Mouse (Mus musculus) limb, embryonic 15.5 days (tissue): ENCODE data around the gene Klrc1. TPM values are rescaled to one million over a fixed set of nuclear protein-coding genes. Genes with fewer than 3 reads are reported as not detected.
"Not testable (repeated sequence)": the region's sequence is repeated elsewhere in the genome, so short reads cannot be mapped to it uniquely, and the experiment has no call there.

Source experiments
- ATAC-seq: fragments of 200-750 bp; cut with Nextera tagmentation; 2 replicates; pipeline ENCODE4 v1.8.0; 2017; ENCODE audit warnings: low read depth, moderate TSS enrichment; ENCODE audit not compliant: insufficient number of reproducible peaks, low FRiP score, low TSS enrichment
- H3K27ac ChIP-seq: fragments of 300-500 bp; sonication (generic); 2 replicates; pipeline ENCODE4 v1.5.1; 2015; ENCODE audit warnings: moderate library complexity, mild to moderate bottlenecking, inconsistent platforms
- H3K27me3 ChIP-seq: fragments of 300-500 bp; sonication (generic); 2 replicates; pipeline ENCODE4 v1.6.1; 2015; ENCODE audit warnings: inconsistent platforms
- H3K36me3 ChIP-seq: fragments of 300-500 bp; sonication (generic); 2 replicates; pipeline ENCODE4 v1.6.1; 2015; ENCODE audit warnings: inconsistent platforms
- H3K4me1 ChIP-seq: fragments of 300-500 bp; sonication (generic); 2 replicates; pipeline ENCODE4 v1.6.1; 2015; ENCODE audit warnings: inconsistent platforms
- H3K4me2 ChIP-seq: fragments of 300-500 bp; sonication (generic); 2 replicates; pipeline ENCODE4 v1.6.1; 2015; ENCODE audit warnings: mild to moderate bottlenecking, inconsistent platforms
- H3K4me3 ChIP-seq: fragments of 300-500 bp; sonication (generic); 2 replicates; pipeline ENCODE4 v1.5.1; 2015; ENCODE audit warnings: mild to moderate bottlenecking, inconsistent platforms
- H3K9ac ChIP-seq: fragments of 300-500 bp; sonication (generic); 2 replicates; pipeline ENCODE4 v1.6.1; 2015; ENCODE audit warnings: inconsistent platforms
- H3K9me3 ChIP-seq: fragments of 300-500 bp; sonication (generic); 2 replicates; pipeline ENCODE4 v1.6.1; 2016; ENCODE audit warnings: inconsistent platforms
- WGBS: fragments of 180-500 bp; shearing (Covaris S2); methylation state at CpG from one replicate; pipeline ENCODE4 v1.1.7; 2015; 5-methylcytosine and 5-hydroxymethylcytosine counted together
- polyA plus RNA-seq: library from polyadenylated mRNA; unstranded; fragments of >200 nt; fragmentation: Nextera tagmentation; extraction: Ambion mirVana; gene quantifications from 2 replicates; pipeline ENCODE4 v1.2.1, GENCODE M21; 2015

Klrc1 gene
- polyA plus RNA-seq: not detected in 2 replicates

DNA sequence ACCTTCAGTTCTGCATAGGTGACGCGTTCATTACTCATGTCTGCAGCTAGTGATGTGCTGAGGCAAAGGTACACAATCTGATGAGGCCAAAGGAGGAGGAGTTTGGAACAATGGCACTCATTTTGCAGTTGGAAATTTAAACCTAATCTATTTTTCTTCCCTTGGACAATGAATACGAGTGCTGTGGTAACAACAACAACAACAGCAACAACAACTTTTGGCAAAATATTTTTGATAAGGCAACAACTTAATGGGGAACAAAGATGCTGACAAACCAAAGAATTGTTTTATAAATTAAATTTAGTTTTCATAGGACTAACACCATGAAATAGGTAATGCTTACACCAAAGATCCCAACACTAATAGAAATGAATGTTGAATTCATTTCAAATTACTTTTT, at the start of gene Klrc1:
Klrc1 (minus strand) TSS at position 101 of the 400 bp plus-strand sequence.
- Histone ChIP-seq H3K27me3 (no peaks in the 10 kb centered on the region), H3K27ac (no peak within 1 kb of the TSS), H3K9ac (no peak within 1 kb of the TSS), H3K4me2 (no peak within 1 kb of the TSS), H3K4me1 (no peaks in the 10 kb centered on the region), H3K4me3 (no peak within 1 kb of the TSS), H3K9me3 (no peaks in the 10 kb centered on the region), H3K36me3 (no peaks in the 10 kb centered on the region)
- WGBS: 83% methylated on average over 3 of the region's 3 CpGs
- ATAC-seq: no peak

- Histone ChIP-seq H3K9me3 (no peaks in the 10 kb centered on the region), H3K4me2 (no peak overlapping the region), H3K27me3 (no peaks in the 10 kb centered on the region), H3K36me3 (no peaks in the 10 kb centered on the region), H3K4me1 (no peaks in the 10 kb centered on the region), H3K4me3 (no peak overlapping the region), H3K9ac (no peak overlapping the region), H3K27ac (no peak overlapping the region)
- no peak for ATAC-seq
- 90% methylated on average over 1 of the region's 1 CpGs for WGBS
These were observed 48.5 kb upstream of the Klrc1 start for GRCm38 (mm10) chr6:129727237-129727636.

- Histone ChIP-seq H3K4me2 (no peak overlapping the region), H3K27me3 (no peaks in the 10 kb centered on the region), H3K4me1 (no peaks in the 10 kb centered on the region), H3K9me3 (no peaks in the 10 kb centered on the region), H3K36me3 (no peaks in the 10 kb centered on the region), H3K9ac (no peak overlapping the region), H3K4me3 (no peak overlapping the region), H3K27ac (no peak overlapping the region)
- ATAC-seq: no peak
- 45% methylated on average over 1 of the region's 1 CpGs for WGBS
These were observed 42.6 kb upstream of the Klrc1 start for GRCm38 (mm10) chr6:129721390-129721789.

- Histone ChIP-seq H3K27me3 (no peaks in the 10 kb centered on the region), H3K4me3 (no peak overlapping the region), H3K36me3 (no peaks in the 10 kb centered on the region), H3K9me3 (no peaks in the 10 kb centered on the region), H3K27ac (no peak overlapping the region), H3K4me2 (no peak overlapping the region), H3K9ac (no peak overlapping the region), H3K4me1 (no peaks in the 10 kb centered on the region)
- ATAC-seq: no peak
- 14% methylated on average over 3 of the region's 3 CpGs for WGBS
These were observed 41.7 kb upstream of the Klrc1 start for GRCm38 (mm10) chr6:129720487-129720886.

- H3K4me2 ChIP-seq: no peak within 1 kb of the TSS
- no peak within 1 kb of the TSS for H3K27ac ChIP-seq
- WGBS: 83% methylated on average over 4 of the region's 4 CpGs
- no peaks in the 10 kb centered on the region for H3K36me3 ChIP-seq
- no peaks in the 10 kb centered on the region for H3K9me3 ChIP-seq
- ATAC-seq: no peak
- no peak within 1 kb of the TSS for H3K4me3 ChIP-seq
- no peak within 1 kb of the TSS for H3K9ac ChIP-seq
- no peaks in the 10 kb centered on the region for H3K27me3 ChIP-seq
- H3K4me1 ChIP-seq: no peaks in the 10 kb centered on the region
These were observed 38.3 kb upstream of the Klrc1 start, which contains the start of gene Klri1 for GRCm38 (mm10) chr6:129717032-129717431. Gene Klri1, minus strand, starts transcription at chr6:129717132.

GRCm38 (mm10) chr6:129713566-129713965, 34.8 kb upstream of the Klrc1 start:
- WGBS: 26% methylated on average over 1 of the region's 1 CpGs
- H3K4me1 ChIP-seq: no peaks in the 10 kb centered on the region
- H3K9ac ChIP-seq: no peak overlapping the region
- no peak overlapping the region for H3K4me2 ChIP-seq
- no peaks in the 10 kb centered on the region for H3K9me3 ChIP-seq
- no peak overlapping the region for H3K27ac ChIP-seq
- no peak overlapping the region for H3K4me3 ChIP-seq
- H3K36me3 ChIP-seq: no peaks in the 10 kb centered on the region
- no peaks in the 10 kb centered on the region for H3K27me3 ChIP-seq
- no peak for ATAC-seq

- not testable (repeated sequence) for H3K4me3 ChIP-seq, H3K27ac ChIP-seq, H3K36me3 ChIP-seq, H3K9ac ChIP-seq, H3K27me3 ChIP-seq, H3K4me2 ChIP-seq, ATAC-seq, H3K9me3 ChIP-seq, H3K4me1 ChIP-seq
- 71% methylated on average over 10 of the region's 10 CpGs for WGBS
These were observed 12.7 kb upstream of the Klrc1 start for GRCm38 (mm10) chr6:129691436-129691835.

GRCm38 (mm10) chr6:129680379-129680778, 1.6 kb upstream of the Klrc1 start:
- no peaks in the 10 kb centered on the region for H3K9me3 ChIP-seq
- no peak overlapping the region for H3K4me2 ChIP-seq
- H3K27ac ChIP-seq: no peak overlapping the region
- no peaks in the 10 kb centered on the region for H3K4me1 ChIP-seq
- no peak overlapping the region for H3K9ac ChIP-seq
- H3K4me3 ChIP-seq: no peak overlapping the region
- no peak for ATAC-seq
- WGBS: 72% methylated on average over 1 of the region's 1 CpGs
- H3K27me3 ChIP-seq: no peaks in the 10 kb centered on the region
- H3K36me3 ChIP-seq: no peaks in the 10 kb centered on the region

DNA sequence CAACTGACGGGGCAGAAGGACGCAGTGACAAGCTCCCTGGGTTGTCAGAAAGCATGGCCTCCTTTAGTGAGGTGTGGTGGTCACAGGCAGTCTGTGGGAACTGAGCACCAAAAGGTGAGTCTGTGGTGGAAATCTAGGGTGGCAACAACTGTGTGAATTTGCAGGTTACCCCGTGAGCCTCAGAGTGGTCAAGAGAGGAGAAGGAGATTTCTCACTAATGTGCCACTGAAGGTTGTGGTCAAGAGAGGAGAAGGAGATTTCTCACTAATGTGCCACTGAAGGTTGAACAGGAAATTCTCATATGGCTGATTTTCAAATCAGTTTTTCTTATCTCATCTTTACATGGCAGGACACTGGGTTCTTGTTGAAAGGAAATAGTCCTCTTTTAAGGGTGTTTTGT, 17.5 kb downstream of the Klrc1 start:
- WGBS: no CpG with 5 or more reads among the region's 3 CpGs
- H3K4me3 ChIP-seq, H3K9ac ChIP-seq, H3K27me3 ChIP-seq, H3K4me1 ChIP-seq, H3K4me2 ChIP-seq, H3K9me3 ChIP-seq, ATAC-seq, H3K27ac ChIP-seq, H3K36me3 ChIP-seq: not testable (repeated sequence)

DNA sequence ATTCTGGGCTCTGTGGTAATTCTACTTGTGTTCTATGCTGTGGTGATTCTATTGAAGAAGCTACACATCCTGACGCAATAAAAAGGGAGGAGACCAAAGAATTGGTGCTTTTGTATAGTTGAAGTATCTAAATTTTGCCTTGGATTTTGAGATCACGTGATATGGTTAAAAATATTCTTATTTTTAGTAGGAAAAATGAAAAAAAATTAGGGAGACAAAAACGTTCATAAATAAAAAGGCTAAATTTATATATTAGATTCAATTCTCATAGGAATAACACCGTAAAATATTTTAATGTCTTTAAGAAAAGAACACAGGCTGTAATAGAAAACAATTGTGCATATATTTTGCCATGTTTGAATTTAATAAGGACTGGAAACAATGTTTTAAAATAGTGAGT, 18.2 kb downstream of the Klrc1 start, which contains the start of gene Klrc2:
Klrc2 (minus strand) TSS at position 101 of the 400 bp plus-strand sequence.
- not testable (repeated sequence) for H3K4me2 ChIP-seq, H3K4me1 ChIP-seq, ATAC-seq, H3K9ac ChIP-seq, H3K36me3 ChIP-seq, H3K27me3 ChIP-seq, H3K27ac ChIP-seq, H3K9me3 ChIP-seq, H3K4me3 ChIP-seq
- 72% methylated on average over 4 of the region's 4 CpGs for WGBS

DNA sequence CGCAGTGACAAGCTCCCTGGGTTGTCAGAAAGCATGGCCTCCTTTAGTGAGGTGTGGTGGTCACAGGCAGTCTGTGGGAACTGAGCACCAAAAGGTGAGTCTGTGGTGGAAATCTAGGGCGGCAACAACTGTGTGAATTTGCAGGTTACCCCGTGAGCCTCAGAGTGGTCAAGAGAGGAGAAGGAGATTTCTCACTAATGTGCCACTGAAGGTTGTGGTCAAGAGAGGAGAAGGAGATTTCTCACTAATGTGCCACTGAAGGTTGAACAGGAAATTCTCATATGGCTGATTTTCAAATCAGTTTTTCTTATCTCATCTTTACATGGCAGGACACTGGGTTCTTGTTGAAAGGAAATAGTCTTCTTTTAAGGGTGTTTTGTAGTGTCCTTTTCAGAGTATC, 34.7 kb downstream of the Klrc1 start:
- not testable (repeated sequence) for H3K4me3 ChIP-seq, H3K9ac ChIP-seq, H3K4me1 ChIP-seq, H3K27me3 ChIP-seq, H3K27ac ChIP-seq, H3K36me3 ChIP-seq, ATAC-seq, H3K9me3 ChIP-seq, H3K4me2 ChIP-seq
- WGBS: 75% methylated on average over 2 of the region's 3 CpGs

GRCm38 (mm10) chr6:129643237-129643636, 35.5 kb downstream of the Klrc1 start, which contains the start of gene Klrc3:
Gene Klrc3, minus strand, starts transcription at chr6:129643337.
- H3K4me2 ChIP-seq, H3K9me3 ChIP-seq, H3K4me3 ChIP-seq, H3K4me1 ChIP-seq, ATAC-seq, H3K36me3 ChIP-seq, H3K27ac ChIP-seq, H3K27me3 ChIP-seq, H3K9ac ChIP-seq: not testable (repeated sequence)
- WGBS: 86% methylated on average over 3 of the region's 3 CpGs

DNA sequence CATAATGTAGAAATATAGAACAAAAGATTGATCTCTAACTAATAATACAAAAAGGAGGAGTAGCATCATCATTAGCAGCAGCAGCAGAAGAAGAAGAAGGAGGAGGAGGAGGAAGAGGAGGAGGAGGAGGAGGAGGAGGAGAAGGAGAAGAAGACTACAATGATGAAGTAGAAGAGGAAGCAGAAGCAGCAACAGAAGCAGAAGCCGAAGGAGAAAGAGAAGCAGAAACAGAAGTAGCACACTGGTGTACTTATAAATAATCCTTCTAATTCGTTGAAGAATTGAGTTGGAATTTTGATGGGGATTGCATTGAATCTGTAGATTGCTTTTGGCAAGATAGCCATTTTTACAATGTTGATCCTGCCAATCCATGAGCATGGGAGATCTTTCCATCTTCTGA, 47.7 kb downstream of the Klrc1 start:
- not testable (repeated sequence) for H3K27me3 ChIP-seq, H3K9me3 ChIP-seq, H3K4me1 ChIP-seq, H3K4me3 ChIP-seq, H3K27ac ChIP-seq, ATAC-seq, H3K4me2 ChIP-seq, H3K9ac ChIP-seq, H3K36me3 ChIP-seq
- 83% methylated on average over 2 of the region's 2 CpGs for WGBS
